Mouse (Mus musculus) thymus, postnatal 4 days (tissue): ENCODE data around the gene Zfp14.

Experiments
- DNase-seq: peaks from one replicate; pipeline ENCODE4 v3.0.0; 2021

The Zfp14 gene

GRCm38 (mm10) chr7:30027331-30027730, 23.8 kb downstream of the Zfp14 start:
- no peak for DNase-seq

- peak; percentile 15 for DNase-seq
Measured at GRCm38 (mm10) chr7:30025358-30025757, 25.8 kb downstream of the Zfp14 start.

- DNase-seq, result no peak
Measured at GRCm38 (mm10) chr7:30023800-30024199, 27.4 kb downstream of the Zfp14 start.

GRCm38 (mm10) chr7:30023324-30023723, 27.9 kb downstream of the Zfp14 start:
- DNase-seq, result no peak

- DNase-seq, result no peak
Measured at GRCm38 (mm10) chr7:30019543-30019942, 31.6 kb downstream of the Zfp14 start.

GRCm38 (mm10) chr7:30017226-30017625, 34.0 kb downstream of the Zfp14 start:
- no peak for DNase-seq

GRCm38 (mm10) chr7:30012956-30013363, 38.2 kb downstream of the Zfp14 start:
- DNase-seq, result peak; percentile 63

- DNase-seq, result no peak
Measured at GRCm38 (mm10) chr7:30010551-30011195, 40.5 kb downstream of the Zfp14 start.

GRCm38 (mm10) chr7:30009321-30010085, 41.7 kb downstream of the Zfp14 start:
- DNase-seq, result no peak

- DNase-seq, result no peak
Measured at GRCm38 (mm10) chr7:30008020-30008690, 43.0 kb downstream of the Zfp14 start.

GRCm38 (mm10) chr7:30007601-30008000, 43.6 kb downstream of the Zfp14 start:
- DNase-seq, result no peak

- no peak for DNase-seq
Measured at GRCm38 (mm10) chr7:30000601-30001000, 50.6 kb downstream of the Zfp14 start.

GRCm38 (mm10) chr7:29995134-29995533, 56.0 kb downstream of the Zfp14 start:
- no peak for DNase-seq

- no peak for DNase-seq
Measured at GRCm38 (mm10) chr7:29993340-29993739, 57.8 kb downstream of the Zfp14 start.

GRCm38 (mm10) chr7:29992698-29993097, 58.5 kb downstream of the Zfp14 start:
- DNase-seq, result no peak

GRCm38 (mm10) chr7:29989031-29989430, 62.1 kb downstream of the Zfp14 start:
- no peak for DNase-seq

GRCm38 (mm10) chr7:29987551-29987950, 63.6 kb downstream of the Zfp14 start:
- DNase-seq, result no peak
